Mouse (Mus musculus) heart, postnatal 0 days (tissue): ENCODE results near the gene 2810006K23Rik. TPM values are rescaled to one million over a fixed set of nuclear protein-coding genes. Genes with fewer than 3 reads are reported as not detected.
"Not testable (repeated sequence)": the region's sequence is repeated elsewhere in the genome, so short reads cannot be mapped to it uniquely, and the experiment has no call there.

ENCODE experiments used
- ATAC-seq: fragments of 200-750 bp; cut with Nextera tagmentation; 2 replicates; pipeline ENCODE4 v1.8.0; 2017; ENCODE audit warnings: low read depth, moderate number of reproducible peaks, moderate library complexity; ENCODE audit not compliant: insufficient read depth
- DNase-seq: peaks from one replicate; pipeline ENCODE4 v3.0.0-alpha.2; 2016; ENCODE audit warnings: low spot score
- H3K27ac ChIP-seq: fragments of 300-500 bp; sonication (generic); 2 replicates; pipeline ENCODE4 v1.5.1; 2014; ENCODE audit warnings: low read depth, mild to moderate bottlenecking
- H3K27me3 ChIP-seq: fragments of 300-500 bp; sonication (generic); 2 replicates; pipeline ENCODE4 v1.6.1; 2014; ENCODE audit warnings: low read length, mixed read lengths; ENCODE audit not compliant: control insufficient read depth, insufficient read depth
- H3K36me3 ChIP-seq: fragments of 300-500 bp; sonication (generic); replicated peaks from 2 replicates; pipeline ENCODE4 v1.6.1; 2014; ENCODE audit warnings: low read length, mixed read lengths; ENCODE audit not compliant: control insufficient read depth, insufficient read depth
- H3K4me1 ChIP-seq: fragments of 300-500 bp; sonication (generic); 2 replicates; pipeline ENCODE4 v1.6.1; 2014; ENCODE audit warnings: antibody characterized with exemption; ENCODE audit not compliant: control insufficient read depth, insufficient read depth
- H3K4me2 ChIP-seq: fragments of 300-500 bp; sonication (generic); 2 replicates; pipeline ENCODE4 v1.6.1; 2014; ENCODE audit warnings: low read depth, mild to moderate bottlenecking, low read length, moderate library complexity
- H3K4me3 ChIP-seq: fragments of 300-500 bp; sonication (generic); 2 replicates; pipeline ENCODE4 v1.5.1; 2014; ENCODE audit warnings: low read depth, low read length
- H3K9ac ChIP-seq: fragments of 300-500 bp; sonication (generic); replicated peaks from 2 replicates; pipeline ENCODE4 v1.6.1; 2014; ENCODE audit warnings: low read depth, low read length, mixed read lengths
- H3K9me3 ChIP-seq: fragments of 300-500 bp; sonication (generic); replicated peaks from 2 replicates; pipeline ENCODE4 v1.6.1; 2016; ENCODE audit warnings: low read length; ENCODE audit not compliant: control insufficient read depth
- CTCF ChIP-seq: IDR thresholded peaks from 2 replicates; pipeline ENCODE4 v1.5.1; 2016; ENCODE audit warnings: antibody characterized with exemption, control low read depth, low read depth
- EP300 ChIP-seq: IDR thresholded peaks from 2 replicates; pipeline ENCODE4 v1.6.1; 2016; ENCODE audit warnings: antibody characterized with exemption, low read depth
- WGBS: fragments of 180-500 bp; shearing (Covaris S2); extraction: QIAGEN DNeasy Blood & Tissue Kit; methylation state at CpG from one replicate; pipeline ENCODE4 v1.1.7; 2014; 5-methylcytosine and 5-hydroxymethylcytosine counted together
- polyA plus RNA-seq: library from polyadenylated mRNA; unstranded; fragments of >200 nt; fragmentation: Nextera tagmentation; extraction: Ambion mirVana; gene quantifications from 2 replicates; pipeline ENCODE4 v1.2.1, GENCODE M21; 2015
- total RNA-seq: library from RNA; depleted of rRNA; stranded (reverse); fragments of >200 nt; gene quantifications from 2 replicates; pipeline ENCODE4 v1.2.3, GENCODE M21; 2014; ENCODE audit warnings: low replicate concordance

2810006K23Rik gene
- total and polyA plus RNA-seq, 2 experiments from 2014 or later, result 12.4 to 20.0 TPM

DNA sequence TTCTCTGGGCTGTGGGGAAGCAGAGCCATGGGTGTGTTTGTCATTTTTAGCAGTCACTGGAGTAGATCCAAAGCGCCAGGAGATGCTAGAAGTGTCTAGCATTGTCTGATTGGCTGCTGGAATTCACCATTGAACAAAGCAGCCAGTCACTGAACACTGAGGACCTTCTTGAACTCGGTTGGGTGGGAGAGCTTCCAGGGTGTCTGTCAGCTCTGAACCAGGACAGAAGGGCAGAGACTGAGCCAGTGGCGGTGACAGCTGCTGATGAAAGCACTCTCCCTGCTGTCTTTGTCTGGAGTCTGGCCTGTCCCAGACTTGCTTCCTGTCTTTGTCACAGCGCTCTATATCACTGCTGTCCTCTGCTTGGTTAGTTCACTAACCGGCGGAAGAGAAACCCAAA, 6.5 kb downstream of the 2810006K23Rik start:
- Histone ChIP-seq H3K4me3 (no peak overlapping the region), H3K27me3 (no peaks in the 10 kb centered on the region), H3K9me3 (no peaks in the 10 kb centered on the region), H3K27ac (peak overlapping the region; percentile 78), H3K4me1 (peaks cover 23% of the 10 kb centered on the region), H3K4me2 (0 out of 2 replicates have a peak overlapping the region, but pooled peaks have one; percentile 4), H3K9ac (no peak overlapping the region), H3K36me3 (no peaks in the 10 kb centered on the region)
- 9% methylated on average over 6 of the region's 6 CpGs for WGBS
- TF ChIP-seq EP300, result no peak
- no peak for TF ChIP-seq CTCF
- ATAC-seq (peak; percentile 88), DNase-seq (peak; percentile 87)

DNA sequence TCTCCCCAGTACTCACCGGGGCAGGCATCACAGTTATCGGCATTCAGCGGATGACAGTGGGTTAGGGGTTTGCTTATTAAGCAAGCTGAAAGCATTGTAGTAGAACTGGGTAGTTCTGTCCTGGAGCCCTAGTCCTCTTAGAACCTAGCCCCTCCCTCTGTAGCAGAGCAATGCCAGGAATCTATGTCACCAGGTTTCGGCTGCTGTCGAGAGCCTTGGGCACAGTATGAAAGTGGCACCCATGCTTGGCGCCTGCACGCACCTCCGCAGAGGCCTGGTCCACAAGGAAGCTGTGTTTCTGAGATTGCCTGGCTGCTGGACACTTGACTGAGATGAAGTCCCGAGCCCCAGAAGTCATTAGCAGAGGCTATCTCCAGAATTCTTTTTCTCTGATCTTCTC, 9.2 kb downstream of the 2810006K23Rik start:
- H3K4me3 ChIP-seq, result no peak overlapping the region
- DNase-seq (peak; percentile 43), ATAC-seq (peak; percentile 71)
- no peaks in the 10 kb centered on the region for H3K27me3 ChIP-seq
- no peaks in the 10 kb centered on the region for H3K9me3 ChIP-seq
- peak overlapping the region; percentile 36 for H3K27ac ChIP-seq
- H3K36me3 ChIP-seq, result no peaks in the 10 kb centered on the region
- no peak for TF ChIP-seq EP300
- no peak for TF ChIP-seq CTCF
- no peak overlapping the region; the same call in 1 of the 2 replicates for H3K4me2 ChIP-seq
- 53% methylated on average over 9 of the region's 9 CpGs for WGBS
- H3K9ac ChIP-seq, result 0 out of 2 replicates have a peak overlapping the region, but pooled peaks have one; percentile 8
- peaks cover 23% of the 10 kb centered on the region for H3K4me1 ChIP-seq

DNA sequence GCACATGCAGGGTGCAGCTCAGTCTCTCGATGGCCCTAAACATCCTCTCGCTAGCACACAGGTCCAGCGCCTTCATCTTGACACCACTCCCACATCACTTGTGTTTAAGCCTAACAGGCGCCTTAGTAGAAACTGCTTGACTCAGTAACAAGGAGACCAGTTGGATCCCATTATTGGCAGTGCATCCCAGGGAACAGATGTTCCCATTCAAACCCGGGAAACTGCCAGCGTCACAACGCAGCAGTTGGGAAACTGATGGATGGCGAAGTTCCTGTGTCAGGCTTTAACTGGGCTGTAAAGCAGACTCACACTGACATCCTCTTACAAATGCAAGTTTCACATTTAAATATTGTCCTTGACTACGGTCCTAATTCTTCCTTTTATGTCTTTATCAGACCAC, 10.0 kb downstream of the 2810006K23Rik start:
- Histone ChIP-seq H3K9me3 (no peaks in the 10 kb centered on the region), H3K27me3 (no peaks in the 10 kb centered on the region), H3K4me1 (peaks cover 23% of the 10 kb centered on the region), H3K36me3 (no peaks in the 10 kb centered on the region), H3K4me2 (no peak overlapping the region), H3K9ac (no peak overlapping the region), H3K4me3 (no peak overlapping the region), H3K27ac (no peak overlapping the region)
- ATAC-seq (no peak), DNase-seq (no peak)
- TF ChIP-seq CTCF (no peak), EP300 (no peak)
- WGBS, result 69% methylated on average over 9 of the region's 9 CpGs

DNA sequence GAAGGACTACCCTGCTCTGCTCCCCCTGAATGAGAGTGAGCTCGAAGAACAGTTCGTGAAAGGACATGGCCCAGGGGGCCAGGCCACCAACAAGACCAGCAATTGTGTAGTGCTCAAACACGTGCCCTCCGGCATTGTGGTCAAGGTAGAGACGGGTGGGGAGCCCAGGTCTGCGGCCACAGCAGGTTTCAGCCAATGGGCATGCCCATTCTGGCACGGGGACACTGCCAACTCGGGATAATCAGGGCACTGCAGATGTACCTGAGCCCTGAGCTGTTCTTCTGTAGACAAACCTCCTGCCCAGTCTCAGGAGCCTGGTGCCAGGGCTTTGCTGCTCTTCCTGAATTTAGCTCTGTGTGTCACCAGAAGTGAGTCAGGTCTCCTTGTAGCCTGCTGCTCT, 10.9 kb downstream of the 2810006K23Rik start:
- no peaks in the 10 kb centered on the region for H3K9me3 ChIP-seq
- no peak overlapping the region for H3K4me2 ChIP-seq
- 86% methylated on average over 8 of the region's 8 CpGs for WGBS
- DNase-seq (no peak), ATAC-seq (no peak)
- no peaks in the 10 kb centered on the region for H3K36me3 ChIP-seq
- no peaks in the 10 kb centered on the region for H3K27me3 ChIP-seq
- TF ChIP-seq EP300 (no peak), CTCF (no peak)
- peaks cover 21% of the 10 kb centered on the region for H3K4me1 ChIP-seq
- no peak overlapping the region for H3K27ac ChIP-seq
- no peak overlapping the region for H3K4me3 ChIP-seq
- H3K9ac ChIP-seq, result no peak overlapping the region

DNA sequence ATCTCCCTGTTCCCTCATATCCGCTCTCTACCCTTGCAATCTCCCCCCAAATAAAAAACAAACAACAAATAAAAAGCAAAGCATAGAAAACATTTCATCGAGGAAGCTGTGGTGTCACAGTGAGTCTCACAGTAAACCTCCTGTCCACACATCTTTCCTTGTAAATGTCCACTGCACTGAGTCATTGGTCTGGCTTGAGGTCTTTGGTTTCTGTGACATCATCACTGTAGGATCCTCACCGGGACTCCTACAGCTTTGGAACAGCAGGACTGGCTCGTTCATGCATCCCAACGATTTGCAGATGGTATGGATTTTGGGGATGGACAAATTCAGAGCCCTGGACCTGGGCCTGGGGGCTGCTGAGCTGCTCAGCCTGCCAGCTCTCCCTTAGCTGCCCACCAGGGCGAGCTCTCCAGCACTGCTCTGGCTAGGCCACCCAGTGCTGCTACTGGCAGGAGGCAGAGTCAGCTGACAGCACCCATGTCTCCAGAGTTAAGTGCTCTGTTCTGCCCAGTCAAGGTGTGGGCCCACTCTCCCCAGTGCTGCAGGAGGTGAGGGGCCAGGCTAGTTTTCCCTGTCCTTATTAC, 14.0 kb downstream of the 2810006K23Rik start:
- H3K9ac ChIP-seq, H3K27me3 ChIP-seq, H3K27ac ChIP-seq, H3K4me2 ChIP-seq, H3K9me3 ChIP-seq, H3K4me1 ChIP-seq, H3K4me3 ChIP-seq, DNase-seq: not testable (repeated sequence)
- WGBS, result 62% methylated on average over 6 of the region's 6 CpGs
- peak; percentile 37; the same call in 1 of the 2 replicates for ATAC-seq
- peaks cover 18% of the 10 kb centered on the region for H3K36me3 ChIP-seq
- TF ChIP-seq CTCF, result 0 out of 2 replicates have a peak, but pooled peaks have one; percentile 4

DNA sequence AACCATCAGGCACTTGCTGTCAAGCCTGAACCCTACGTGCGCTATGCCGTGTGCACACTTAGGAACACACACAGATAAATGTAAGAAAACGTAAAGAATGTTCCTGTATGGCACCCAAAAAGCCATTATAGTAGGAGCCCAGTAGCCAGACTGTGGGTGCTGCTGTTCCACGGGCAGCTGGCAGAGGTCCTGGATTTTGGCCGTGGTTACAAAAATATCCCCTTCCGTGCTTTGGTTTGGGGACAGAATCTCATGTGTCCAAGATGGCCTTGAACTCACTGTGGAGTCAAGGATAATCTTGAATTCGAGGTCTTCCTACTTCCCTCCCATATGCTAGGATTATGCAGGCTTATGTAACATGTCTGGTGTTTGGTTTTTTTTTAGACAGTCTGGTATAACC, 15.0 kb downstream of the 2810006K23Rik start:
- H3K36me3 ChIP-seq, result peaks cover 21% of the 10 kb centered on the region
- no peaks in the 10 kb centered on the region for H3K4me1 ChIP-seq
- no peak overlapping the region for H3K4me3 ChIP-seq
- no peaks in the 10 kb centered on the region for H3K27me3 ChIP-seq
- H3K9ac ChIP-seq, result no peak overlapping the region
- no peak overlapping the region for H3K4me2 ChIP-seq
- no peak overlapping the region for H3K27ac ChIP-seq
- H3K9me3 ChIP-seq, result no peaks in the 10 kb centered on the region
- WGBS, result 72% methylated on average over 8 of the region's 8 CpGs
- no peak for DNase-seq
- TF ChIP-seq EP300 (no peak), CTCF (no peak)
- no peak for ATAC-seq
